Mouse (Mus musculus) G1E (cell line): ENCODE data around the gene Exosc10. TPM values are rescaled to one million over a fixed set of nuclear protein-coding genes. Genes with fewer than 3 reads are reported as not detected.

Source experiments
- ATAC-seq: 2 replicates; pipeline ENCODE4 v1.8.0; 2016; ENCODE audit warnings: mild to moderate bottlenecking; ENCODE audit not compliant: insufficient number of reproducible peaks, poor library complexity, low FRiP score, severe bottlenecking; ENCODE audit errors: extremely low read depth
- DNase-seq: peaks from one replicate; pipeline ENCODE4 v3.0.0; 2012; ENCODE audit warnings: low spot score
- H3K27me3 ChIP-seq: 2 replicates; pipeline ENCODE4 v1.6.1; 2012; ENCODE audit warnings: mild to moderate bottlenecking, low read length, inconsistent platforms; ENCODE audit not compliant: insufficient read depth
- H3K36me3 ChIP-seq: replicated peaks from 2 replicates; pipeline ENCODE3; 2012; ENCODE audit warnings: mild to moderate bottlenecking, inconsistent platforms
- H3K4me1 ChIP-seq: 2 replicates; pipeline ENCODE4 v1.6.1; 2012; ENCODE audit warnings: low read depth, low read length, inconsistent platforms, mixed read lengths; ENCODE audit not compliant: insufficient read depth
- H3K4me3 ChIP-seq: 2 replicates; pipeline ENCODE4 v1.5.1; 2012; ENCODE audit warnings: low read depth, mild to moderate bottlenecking, inconsistent platforms, low read length, moderate library complexity, mixed read lengths
- H3K9me3 ChIP-seq: replicated peaks from 2 replicates; pipeline ENCODE4 v1.6.1; 2012; ENCODE audit warnings: inconsistent platforms
- CTCF ChIP-seq: IDR thresholded peaks from 2 replicates; pipeline ENCODE4 v1.5.1; 2012; ENCODE audit warnings: low read depth, low read length, inconsistent platforms, mixed read lengths
- GATA1 ChIP-seq: IDR thresholded peaks from 2 replicates; pipeline ENCODE4 v1.6.1; 2012; ENCODE audit warnings: borderline replicate concordance, low read length, inconsistent platforms, mixed read lengths
- GATA2 ChIP-seq: IDR thresholded peaks from 2 replicates; pipeline ENCODE4 v1.6.1; 2012; ENCODE audit warnings: low read depth, low read length, inconsistent platforms, borderline replicate concordance
- POLR2AphosphoS5 ChIP-seq: IDR thresholded peaks from 2 replicates; pipeline ENCODE4 v1.6.1; 2012; ENCODE audit warnings: low read depth, low read length, inconsistent platforms; ENCODE audit not compliant: insufficient replicate concordance
- TAL1 ChIP-seq: conservative IDR thresholded peaks from 2 replicates; pipeline ENCODE4 v1.6.1; 2012; ENCODE audit warnings: low read depth, low read length, inconsistent platforms, mixed read lengths
- polyA plus RNA-seq: library from polyadenylated mRNA; stranded (reverse); fragments of >175 nt; gene quantifications from 2 replicates; pipeline ENCODE4 v1.2.3, GENCODE M21; 2012
- total RNA-seq, 2 experiments: library from RNA; stranded (forward) in 1 of 2; stranded (reverse) in 1 of 2; fragments of 200-1000 nt in 1 of 2; fragments of >200 nt in 1 of 2; fragmentation: Nextera tagmentation in 1 of 2; gene quantifications; 2 replicates each; pipeline ENCODE4 v1.2.3; 2014 to 2017

The Exosc10 gene
- 133 and 151 TPM in 2 replicates for total RNA-seq (2014; fragmentation: Nextera tagmentation)
- total RNA-seq (2017) = 78.0 and 79.7 TPM in 2 replicates
- 48.8 and 55.9 TPM in 2 replicates for polyA plus RNA-seq

DNA sequence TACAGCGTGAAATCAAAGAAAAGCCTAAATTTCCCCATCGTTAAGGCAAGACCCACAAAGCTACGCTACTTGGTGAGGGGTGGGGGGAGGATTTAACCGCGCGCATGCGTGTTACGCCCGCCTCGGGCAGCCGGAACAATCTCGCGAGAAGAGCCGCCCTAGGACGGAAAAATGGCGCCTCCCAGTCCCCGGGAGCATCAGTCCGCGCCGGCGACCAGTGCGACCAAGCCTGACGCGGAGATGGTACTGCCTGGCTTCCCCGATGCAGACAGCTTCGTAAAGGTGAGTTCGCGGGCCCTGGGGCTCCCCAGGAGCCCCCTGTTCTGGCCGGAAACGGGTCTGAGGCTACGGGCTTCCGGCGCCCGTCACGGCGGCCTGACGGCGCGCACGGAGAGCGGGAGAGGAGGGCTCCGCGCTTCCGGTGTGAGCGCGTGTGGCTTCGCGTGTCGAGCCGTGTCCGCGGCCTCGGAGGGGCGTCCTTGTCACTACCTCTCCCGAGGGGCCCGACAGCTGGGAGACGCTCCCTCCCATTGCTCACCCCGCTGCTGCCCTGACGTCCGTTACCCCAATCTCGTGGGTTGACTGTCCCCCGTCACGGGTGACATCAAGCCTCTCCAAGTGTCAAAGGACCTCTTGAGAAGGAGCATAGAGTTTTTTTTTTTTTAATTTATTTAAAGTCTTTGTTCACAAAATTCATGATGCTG, at the start of gene Exosc10:
Exosc10 (plus strand) TSS at position 133 of the 704 bp plus-strand sequence.
- H3K4me3 ChIP-seq = peak within 1 kb of the TSS; percentile 80
- ATAC-seq = peak; percentile 45
- H3K27me3 ChIP-seq = no peaks in the 10 kb centered on the region
- peaks cover 71% of the 10 kb centered on the region for H3K36me3 ChIP-seq
- peak; percentile 85 for DNase-seq
- TF ChIP-seq GATA1 (no peak), GATA2 (no peak), CTCF (no peak), TAL1 (no peak), POLR2AphosphoS5 (no peak)
- no peaks in the 10 kb centered on the region for H3K9me3 ChIP-seq
- peaks cover 13% of the 10 kb centered on the region for H3K4me1 ChIP-seq

- H3K36me3 ChIP-seq = peaks cover 81% of the 10 kb centered on the region
Measured at GRCm38 (mm10) chr4:148509450-148510084, 48.7 kb upstream of the Exosc10 start.

DNA sequence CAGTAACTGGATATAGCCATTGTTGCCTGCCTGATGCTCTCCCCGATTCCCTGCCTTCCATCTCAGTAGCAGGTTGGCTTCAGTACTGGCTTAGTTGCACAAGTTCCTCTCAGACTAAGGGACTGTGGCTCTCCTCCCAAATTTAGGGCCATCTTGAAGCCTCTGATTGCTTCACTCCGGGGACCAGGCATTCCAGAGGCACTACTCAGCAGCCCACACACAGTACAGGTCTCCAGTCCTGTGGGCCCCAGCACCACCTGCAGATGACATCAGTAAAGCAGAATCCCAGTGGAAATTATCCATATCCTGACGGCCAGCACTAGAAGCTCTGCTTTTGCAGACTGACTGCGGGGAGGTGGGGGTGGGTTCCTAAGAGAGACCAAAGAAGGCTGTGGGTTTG, 47.5 kb upstream of the Exosc10 start:
- H3K4me1 ChIP-seq = 0 out of 2 replicates have a peak, but pooled peaks cover 4% of the 10 kb centered on the region
- no peak for DNase-seq
- peaks cover 83% of the 10 kb centered on the region for H3K36me3 ChIP-seq
- no peaks in the 10 kb centered on the region for H3K9me3 ChIP-seq
- H3K27me3 ChIP-seq = no peaks in the 10 kb centered on the region
- no peak for ATAC-seq
- no peak overlapping the region for H3K4me3 ChIP-seq
- TF ChIP-seq POLR2AphosphoS5 (no peak), GATA2 (no peak), CTCF (no peak), TAL1 (no peak)

More at GRCm38 (mm10) chr4:148509450-148510084, 48.7 kb upstream of the Exosc10 start:
- H3K4me3 ChIP-seq = no peak overlapping the region
- ATAC-seq (no peak), DNase-seq (no peak)
- TF ChIP-seq GATA2 = no peak
- no peak for TF ChIP-seq TAL1
- TF ChIP-seq CTCF = no peak
- no peak for TF ChIP-seq POLR2AphosphoS5
- no peak for TF ChIP-seq GATA1
- H3K9me3 ChIP-seq = no peaks in the 10 kb centered on the region
- H3K27me3 ChIP-seq = no peaks in the 10 kb centered on the region
- 0 out of 2 replicates have a peak, but pooled peaks cover 4% of the 10 kb centered on the region for H3K4me1 ChIP-seq

DNA sequence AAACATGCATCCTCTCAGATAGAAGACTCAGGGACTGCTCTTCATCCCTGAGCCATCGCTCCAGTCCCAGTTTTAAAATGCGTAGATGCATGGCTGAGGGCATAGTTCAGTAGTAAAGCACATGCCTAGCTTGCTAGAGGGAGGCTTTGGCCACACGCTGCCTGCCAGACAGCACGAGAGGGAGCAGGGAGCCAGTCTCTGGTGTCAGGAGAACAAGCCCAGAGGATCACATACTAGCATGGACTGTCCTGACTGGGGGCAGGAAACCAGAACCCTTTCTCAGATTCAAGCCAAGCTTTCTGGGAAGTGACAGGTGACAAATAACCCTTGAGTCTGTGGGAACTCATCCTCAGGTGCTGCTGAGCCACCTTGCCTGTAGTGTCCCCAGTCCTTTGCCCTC, 46.9 kb upstream of the Exosc10 start:
- TF ChIP-seq POLR2AphosphoS5 (no peak), GATA2 (no peak), CTCF (no peak), TAL1 (no peak), GATA1 (no peak)
- Histone ChIP-seq H3K4me1 (0 out of 2 replicates have a peak, but pooled peaks cover 4% of the 10 kb centered on the region), H3K36me3 (peaks cover 82% of the 10 kb centered on the region), H3K4me3 (no peak overlapping the region), H3K9me3 (no peaks in the 10 kb centered on the region), H3K27me3 (no peaks in the 10 kb centered on the region)
- ATAC-seq (no peak), DNase-seq (no peak)

DNA sequence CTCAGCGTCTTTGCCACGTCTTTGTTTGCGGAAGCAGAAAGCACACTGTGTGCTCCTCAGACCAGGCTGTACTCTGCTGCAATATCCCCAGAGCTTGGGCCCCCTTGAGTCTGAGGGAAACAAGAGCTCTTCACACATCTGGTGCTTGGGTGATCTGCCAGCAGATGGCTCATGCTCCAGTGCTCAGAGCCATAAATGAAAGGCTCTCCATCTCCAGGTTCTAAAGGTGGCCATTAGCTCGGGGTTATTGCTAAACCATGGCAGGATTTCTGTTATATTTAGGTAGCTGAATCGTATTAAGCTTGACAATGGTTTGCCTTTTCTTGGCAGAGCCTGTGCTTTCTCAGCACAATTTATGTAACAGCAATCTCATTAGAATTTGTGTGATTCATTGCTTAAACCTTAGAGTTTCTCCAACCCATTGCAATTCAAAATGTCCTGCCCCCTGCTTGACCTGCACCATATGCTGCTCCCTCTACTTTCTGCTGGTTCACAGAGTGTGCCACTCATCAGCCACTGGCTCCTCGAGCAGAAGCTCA, 45.1 kb upstream of the Exosc10 start:
- Histone ChIP-seq H3K36me3 (peaks cover 86% of the 10 kb centered on the region), H3K4me3 (no peak overlapping the region), H3K4me1 (0 out of 2 replicates have a peak, but pooled peaks cover 4% of the 10 kb centered on the region), H3K27me3 (no peaks in the 10 kb centered on the region), H3K9me3 (no peaks in the 10 kb centered on the region)
- ATAC-seq (no peak), DNase-seq (no peak)
- TF ChIP-seq GATA2 (no peak), CTCF (no peak), POLR2AphosphoS5 (no peak), TAL1 (no peak), GATA1 (no peak)

GRCm38 (mm10) chr4:148515313-148515712, 42.9 kb upstream of the Exosc10 start:
- TF ChIP-seq POLR2AphosphoS5 = no peak
- Histone ChIP-seq H3K4me3 (no peak overlapping the region), H3K27me3 (no peaks in the 10 kb centered on the region), H3K36me3 (peaks cover 91% of the 10 kb centered on the region), H3K9me3 (no peaks in the 10 kb centered on the region), H3K4me1 (no peaks in the 10 kb centered on the region)
- no peak for ATAC-seq
- no peak for DNase-seq
